Mouse (Mus musculus): ENCODE results near the gene Myadm.
"Not testable (repeated sequence)": the region's sequence is repeated elsewhere in the genome, so short reads cannot be mapped to it uniquely, and the experiment has no call there.

Gene Myadm

DNA sequence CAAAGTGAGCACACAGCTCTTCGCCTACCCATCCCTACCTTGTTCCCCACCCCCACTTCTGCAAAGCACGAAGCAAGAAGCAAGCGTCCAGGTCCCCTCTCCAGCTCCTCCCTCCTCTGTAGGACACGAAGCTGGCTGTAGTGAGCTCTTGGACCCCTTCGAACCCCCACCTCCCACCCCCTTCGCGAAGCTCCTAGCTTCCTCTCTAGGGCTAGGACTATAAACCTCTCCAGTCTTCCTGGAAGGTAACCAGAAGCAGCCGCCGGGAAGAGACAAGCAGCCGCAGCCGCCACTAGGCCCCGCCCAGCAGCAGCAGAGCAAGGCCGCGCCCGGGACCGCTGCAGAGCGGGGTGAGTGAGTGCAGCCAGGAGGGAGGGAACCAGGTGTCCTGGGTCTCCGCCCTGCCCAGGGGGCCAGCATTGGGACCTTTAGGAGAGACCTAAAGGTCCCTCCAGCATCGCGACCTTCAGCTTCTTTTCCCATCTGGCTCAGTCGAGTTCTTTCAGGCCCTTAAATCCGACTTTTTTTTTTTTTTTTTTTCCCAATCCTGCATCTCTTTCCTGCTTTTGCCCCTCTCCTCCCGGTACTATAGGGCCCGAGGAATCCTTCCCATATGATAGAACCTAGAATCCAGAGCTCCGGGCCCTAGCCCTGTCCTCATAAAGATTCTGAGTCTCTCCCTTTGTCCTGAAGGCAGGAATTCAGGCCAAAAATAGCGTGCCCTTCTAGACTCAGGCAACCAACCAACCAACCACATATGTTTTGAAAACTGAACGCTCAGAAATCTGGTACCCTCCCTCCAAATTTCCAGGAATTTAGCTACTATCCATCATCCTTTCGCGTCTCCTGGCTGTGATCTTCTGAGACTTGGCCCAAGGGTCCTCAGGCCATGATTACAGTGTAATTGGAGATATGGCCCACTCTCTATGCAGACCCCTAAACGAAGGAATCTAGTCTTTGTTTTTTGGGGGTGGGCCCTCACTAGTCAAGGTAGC lies at the start of gene Myadm, which contains the start of gene Prkcg:
TSS of gene Myadm (plus strand) at position 105 of the 995 bp plus-strand sequence.
TSS of gene Prkcg (plus strand) at position 204 of the 995 bp plus-strand sequence.
- peak; percentile 66 to 69 for DNase-seq (ENCODE audit: low spot score in 2 of 2)

DNA sequence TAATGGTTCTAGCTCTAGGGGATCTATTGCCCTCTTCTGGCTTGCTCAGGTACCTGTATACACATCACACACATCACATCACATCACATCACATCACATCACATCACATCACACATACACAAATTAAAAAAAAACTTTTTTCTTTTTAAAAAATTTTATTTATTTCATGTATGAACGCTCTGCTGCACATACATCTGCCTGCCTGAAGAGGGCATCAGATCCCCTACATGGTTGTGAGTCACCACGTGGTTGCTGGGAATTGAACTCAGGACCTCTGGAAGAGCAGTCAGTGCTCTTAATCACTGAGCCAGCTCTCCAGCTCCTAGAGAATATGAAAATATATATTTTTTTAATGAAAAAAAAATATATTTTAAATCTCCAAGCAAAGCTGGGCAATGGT lies 49.7 kb upstream of the Myadm start:
- DNase-seq (ENCODE audit: low spot score in 2 of 2): no peak

DNA sequence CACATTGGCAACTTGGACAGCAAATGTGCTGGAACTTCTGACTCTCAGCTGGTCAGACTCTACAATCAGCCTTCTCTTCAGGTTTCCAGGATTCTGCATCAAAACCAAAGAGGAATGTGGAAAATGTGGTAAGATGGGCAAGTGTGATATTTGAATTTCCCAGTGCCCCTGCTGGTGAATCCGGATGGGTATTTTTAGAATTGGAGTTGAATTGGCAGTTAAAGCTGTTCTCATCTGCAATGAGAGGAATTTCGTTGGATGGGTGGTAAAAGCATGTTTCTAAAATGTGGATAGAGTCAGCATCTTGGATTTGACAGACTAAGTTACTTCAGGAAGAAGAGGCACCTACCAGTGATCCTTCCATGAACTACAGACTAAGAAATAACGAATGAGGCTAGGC lies 28.2 kb upstream of the Myadm start:
- peak in 1 of 2 experiments; percentile 35 for DNase-seq (ENCODE audit: low spot score in 2 of 2)

DNA sequence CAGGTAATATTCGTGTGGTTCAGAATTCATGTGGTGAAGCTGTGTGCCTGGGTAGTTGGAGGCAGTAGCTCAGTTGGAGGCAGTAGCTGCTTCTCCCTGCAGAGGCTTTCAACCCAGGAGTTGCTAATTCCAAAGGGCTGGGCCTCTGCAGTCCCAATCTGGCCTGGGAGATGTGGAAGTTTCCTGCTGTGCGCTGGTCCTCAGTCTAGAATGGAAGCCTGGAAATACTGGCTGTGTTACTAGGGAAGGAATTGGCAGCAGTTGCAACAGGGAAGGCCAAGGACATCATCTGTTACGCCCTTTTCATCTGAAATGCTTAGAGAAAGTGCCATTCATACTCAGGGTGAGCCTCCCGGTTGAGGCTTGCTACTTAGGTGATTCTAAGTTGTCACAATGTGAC lies 27.4 kb upstream of the Myadm start:
- DNase-seq (ENCODE audit: low spot score in 2 of 2): no peak

DNA sequence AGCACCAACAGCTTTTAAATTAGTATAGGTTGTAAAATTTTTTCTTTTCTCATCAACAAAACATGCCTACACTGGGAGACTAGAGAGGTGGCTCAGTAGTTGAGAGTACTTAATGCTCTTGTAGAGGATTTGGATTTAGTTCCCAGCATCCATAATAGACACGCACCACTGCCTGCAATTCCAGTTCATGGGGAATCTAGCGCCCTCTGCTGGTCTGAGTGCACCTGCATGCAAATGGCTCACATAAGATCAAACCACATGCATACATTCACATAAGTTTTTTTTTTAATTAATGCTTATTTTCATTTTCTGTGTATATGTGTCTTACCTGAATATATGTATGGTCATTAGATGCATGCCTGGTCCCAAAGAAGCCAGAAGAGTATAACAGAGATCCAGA lies 26.1 kb upstream of the Myadm start:
- peak in 1 of 2 experiments; percentile 14 for DNase-seq (ENCODE audit: low spot score in 2 of 2)

DNA sequence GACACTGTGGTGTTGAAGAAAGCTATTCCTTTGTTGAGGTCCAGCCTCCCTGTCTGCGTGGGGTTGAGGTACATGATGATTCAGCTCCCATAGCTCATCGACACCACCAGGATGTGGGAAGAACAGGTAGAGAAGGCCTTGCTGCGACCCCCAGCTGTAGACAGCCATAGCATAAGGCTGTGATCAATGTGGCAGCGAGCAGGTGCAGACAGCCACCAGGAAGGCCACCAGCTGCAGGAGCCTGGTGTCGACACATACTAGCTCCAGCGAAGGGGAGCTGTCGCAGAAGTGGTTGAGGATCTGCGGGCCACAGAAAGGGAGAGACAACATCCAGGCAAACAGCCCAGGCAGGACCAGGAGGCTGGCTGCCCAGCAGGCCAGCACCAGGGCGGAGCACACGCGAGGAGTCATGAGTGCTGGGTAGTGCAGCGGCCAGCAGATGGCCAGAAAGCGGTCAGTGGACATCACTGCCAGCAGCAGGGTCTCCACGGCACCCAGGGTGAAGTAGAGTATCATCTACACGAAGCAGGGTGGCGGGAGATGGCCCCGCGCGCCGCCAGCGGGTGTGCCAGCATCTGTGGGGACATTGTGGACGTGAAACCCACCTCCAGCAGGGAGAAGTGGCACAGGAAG lies 24.4 kb upstream of the Myadm start:
- DNase-seq (ENCODE audit: low spot score in 2 of 2): no peak

DNA sequence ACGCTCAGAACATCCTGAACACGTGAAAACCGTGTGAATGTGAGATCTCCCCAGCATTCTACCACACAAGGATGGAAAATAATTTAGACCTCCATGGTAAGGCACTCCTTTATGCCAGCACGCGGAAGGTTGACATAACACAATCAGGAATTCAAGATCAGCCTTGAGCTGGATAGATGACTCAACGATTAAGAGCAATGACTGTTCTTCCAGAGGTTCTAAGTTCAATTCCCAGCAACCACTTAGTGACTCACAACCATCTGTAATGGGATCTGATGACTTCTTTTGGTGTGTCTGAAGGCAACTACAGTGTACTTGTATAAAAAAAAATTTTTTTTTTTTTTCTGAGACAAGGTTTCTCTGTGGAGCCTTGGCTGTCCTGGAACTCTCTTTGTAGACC lies 23.6 kb upstream of the Myadm start:
- no peak for DNase-seq (ENCODE audit: low spot score in 2 of 2)

DNA sequence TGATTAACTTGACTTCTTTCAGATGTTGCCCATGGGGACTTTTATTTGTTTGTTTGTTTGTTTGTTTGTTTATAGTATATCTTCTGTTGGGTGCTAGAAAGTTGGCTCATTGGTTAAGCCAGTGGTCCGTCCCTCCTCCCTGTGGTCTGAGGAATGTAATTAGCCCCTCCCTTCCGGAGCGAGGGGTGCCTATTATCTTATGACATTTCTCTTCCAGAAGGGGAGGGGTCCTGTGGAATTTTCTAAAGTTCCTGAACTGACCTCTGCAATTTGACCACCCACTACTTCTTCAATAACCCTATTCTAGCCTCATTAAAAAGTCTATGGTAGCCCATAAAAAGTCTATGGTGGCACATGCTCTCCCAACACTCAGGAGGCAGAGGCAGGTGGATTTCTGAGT lies 21.6 kb upstream of the Myadm start:
- no peak for DNase-seq (ENCODE audit: low spot score in 2 of 2)

DNA sequence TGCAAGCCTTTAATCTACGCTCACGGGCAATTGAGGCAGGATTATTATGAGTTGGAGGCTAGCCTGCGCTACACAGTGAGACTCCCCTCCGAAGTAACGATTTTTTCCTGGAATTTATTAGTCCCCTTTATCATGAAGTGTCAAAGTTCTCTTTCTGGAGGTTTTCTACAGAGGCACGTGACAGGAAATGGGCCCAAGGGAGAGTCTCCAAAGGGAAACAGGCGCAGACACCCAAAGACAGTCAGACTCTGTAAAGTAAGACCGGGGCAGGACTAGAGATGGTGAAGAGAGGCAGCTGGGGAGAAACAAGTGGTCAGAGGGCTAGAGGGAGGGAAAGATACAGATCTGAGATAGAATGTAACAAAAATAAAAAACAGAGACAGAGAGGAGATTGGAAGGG lies 21.0 kb upstream of the Myadm start:
- DNase-seq (ENCODE audit: low spot score in 2 of 2): no peak

DNA sequence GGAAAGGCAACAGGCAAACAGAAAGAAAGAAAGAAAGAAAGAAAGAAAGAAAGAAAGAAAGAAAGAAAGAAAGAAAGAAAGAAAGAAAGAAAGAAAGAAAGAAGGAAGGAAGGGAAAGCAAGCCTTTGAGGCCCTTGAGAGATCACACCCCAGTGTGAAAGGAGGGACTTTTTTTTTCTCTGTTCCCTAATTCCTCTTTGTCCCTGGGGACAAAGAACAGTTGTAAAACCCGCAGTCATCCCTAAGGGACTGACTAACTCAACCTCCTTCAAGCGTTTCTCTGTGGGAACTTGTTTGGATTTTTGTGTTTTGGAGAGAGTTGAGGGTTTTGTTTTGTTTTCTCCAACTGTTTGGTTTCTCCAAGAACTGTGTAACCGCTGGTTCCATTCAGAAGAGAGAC lies 20.6 kb upstream of the Myadm start:
- DNase-seq (ENCODE audit: low spot score in 2 of 2): no peak

DNA sequence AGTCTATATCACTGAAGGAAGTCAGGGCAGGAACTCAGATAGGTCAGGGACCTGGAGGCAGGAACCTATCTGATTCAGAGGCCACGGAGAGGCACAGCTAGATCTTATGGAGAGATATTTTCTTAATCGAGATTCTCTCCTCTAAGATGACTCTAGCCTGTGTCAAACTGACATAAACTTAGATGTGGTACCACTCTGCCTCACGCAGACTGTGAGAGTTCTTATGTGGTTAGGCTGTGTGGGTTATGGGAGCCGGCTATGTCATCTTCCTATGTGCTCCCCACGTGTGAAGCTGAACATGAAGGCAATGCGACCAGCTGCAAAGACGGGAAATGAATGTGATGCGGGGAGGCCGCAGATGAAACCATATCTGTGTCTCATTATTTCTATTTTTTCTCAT lies 16.7 kb upstream of the Myadm start:
- DNase-seq (ENCODE audit: low spot score in 2 of 2): no peak

DNA sequence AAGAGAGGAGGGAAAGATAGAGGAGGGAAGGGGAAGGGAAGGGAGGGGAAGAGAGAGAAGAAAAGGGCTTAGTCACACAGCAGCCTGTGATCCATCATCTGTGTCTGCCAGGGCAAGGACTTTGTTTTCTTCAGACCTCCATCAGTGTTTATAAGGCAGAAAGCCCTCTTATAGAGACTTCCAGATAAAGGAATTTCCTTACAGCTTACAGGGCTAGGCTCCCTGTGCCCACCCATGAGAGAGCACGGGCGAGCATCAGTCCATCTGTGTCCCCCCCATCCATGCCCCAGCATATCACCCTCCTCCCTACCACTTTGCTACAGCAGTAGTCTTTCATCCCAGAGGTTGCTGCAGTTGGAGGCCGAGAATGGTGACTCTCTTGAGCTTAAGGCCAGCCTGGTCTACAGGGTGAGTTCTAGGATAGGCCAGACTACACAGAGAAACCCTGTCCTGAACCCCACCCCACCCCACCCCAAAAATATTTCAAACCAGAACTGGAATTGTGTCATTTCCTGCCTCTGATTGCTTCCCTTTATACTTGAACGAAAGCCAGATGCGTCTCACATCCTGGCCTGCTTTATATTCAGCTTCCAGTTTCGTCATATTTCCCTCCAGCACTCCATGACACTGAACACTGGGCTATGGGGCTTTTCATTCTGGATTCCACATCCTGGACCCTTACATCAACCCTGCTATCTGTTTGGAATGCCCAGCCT lies 13.3 kb upstream of the Myadm start:
- DNase-seq (ENCODE audit: low spot score in 2 of 2): no peak

DNA sequence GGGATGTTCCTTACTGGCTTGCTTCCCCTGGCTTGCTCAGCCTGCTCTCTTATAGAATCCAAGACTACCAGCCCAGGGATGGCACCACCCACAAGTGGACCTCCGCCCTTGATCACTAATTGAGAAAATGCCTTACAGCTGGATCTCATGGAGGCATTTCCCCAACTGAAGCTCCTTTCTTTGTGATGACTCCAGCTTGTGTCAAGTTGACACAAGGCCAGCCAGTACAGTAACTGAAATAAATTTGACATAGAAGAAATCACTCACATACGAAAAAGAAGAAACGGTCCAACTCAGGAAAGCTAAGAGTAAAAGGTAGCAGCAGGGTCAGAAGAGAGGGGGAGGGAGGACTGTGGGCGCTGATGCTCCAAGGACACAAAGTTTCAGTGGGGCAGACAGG lies 12.1 kb upstream of the Myadm start:
- not testable (repeated sequence) for DNase-seq (ENCODE audit: low spot score in 2 of 2)

DNA sequence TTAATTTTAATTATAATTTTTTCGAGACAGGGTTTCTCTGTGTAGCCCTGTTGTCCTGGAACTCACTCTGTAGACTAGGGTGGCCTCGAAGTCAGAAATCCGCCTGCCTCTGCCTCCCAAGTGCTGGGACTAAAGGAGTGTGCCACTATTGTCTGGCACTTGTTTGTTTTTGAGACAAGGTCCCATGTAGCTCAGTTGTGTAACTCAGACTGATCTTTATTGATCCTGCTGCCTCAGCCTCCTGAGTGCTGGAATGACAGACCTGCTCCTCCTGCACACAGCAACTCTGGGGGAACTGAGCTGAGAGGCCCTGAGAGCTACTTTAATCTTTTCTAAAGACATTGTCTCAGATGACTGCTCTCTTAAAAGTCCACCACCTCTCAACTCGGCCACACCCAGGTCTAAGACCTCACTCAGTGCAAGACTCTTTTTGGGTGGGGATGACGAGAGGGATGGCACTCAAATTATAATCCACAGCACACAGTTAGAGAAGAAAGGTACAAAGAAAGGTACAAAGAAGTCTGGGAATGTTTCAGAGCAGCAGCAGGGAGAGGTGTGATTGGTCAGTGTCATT lies 8.7 kb upstream of the Myadm start:
- no peak for DNase-seq (ENCODE audit: low spot score in 2 of 2)

DNA sequence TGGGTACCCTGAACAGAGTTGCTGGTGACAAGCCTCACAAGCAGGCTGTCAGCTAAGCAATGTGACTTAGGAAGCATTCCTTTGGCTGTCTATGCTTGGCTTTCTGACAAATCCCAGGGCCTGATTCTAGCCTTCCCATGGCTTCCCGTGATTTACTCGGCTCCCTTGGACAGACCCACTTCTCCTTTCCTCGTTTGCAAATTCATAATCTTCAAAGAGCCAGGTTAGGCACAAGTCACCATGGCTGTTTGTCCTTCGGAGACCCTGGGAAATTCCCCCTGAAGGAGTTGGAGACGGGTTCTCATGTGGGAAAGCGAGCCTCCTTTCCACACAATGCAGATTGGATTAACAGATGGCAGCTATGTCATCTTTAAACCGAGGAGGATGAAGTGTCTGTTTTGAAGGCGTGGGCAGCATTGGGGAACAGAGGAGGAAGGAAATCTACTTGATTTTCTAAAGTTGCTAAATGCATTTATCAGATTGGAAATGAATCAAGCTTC lies 8.2 kb upstream of the Myadm start:
- DNase-seq (ENCODE audit: low spot score in 2 of 2): peak in 1 of 2 experiments; percentile 52

DNA sequence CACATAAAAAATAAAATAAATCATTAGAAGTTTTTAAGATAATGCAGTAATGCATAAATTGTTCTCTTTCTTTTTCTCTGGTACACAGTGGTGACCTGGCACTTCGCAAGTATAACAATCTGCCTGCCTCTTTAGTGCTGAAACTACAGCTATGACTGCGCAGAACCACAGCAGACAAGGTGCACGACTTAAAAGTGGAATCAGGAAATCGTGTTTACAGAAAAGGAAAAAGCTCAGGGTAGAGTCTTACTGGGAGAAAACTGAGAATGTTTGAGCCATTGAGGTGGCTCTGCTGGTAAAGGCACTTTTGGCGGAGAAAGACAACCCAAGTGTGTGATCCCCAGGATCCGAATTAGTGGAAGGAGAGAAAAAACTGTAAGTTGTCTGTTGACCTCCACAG lies 7.1 kb upstream of the Myadm start:
- no peak for DNase-seq (ENCODE audit: low spot score in 2 of 2)

DNA sequence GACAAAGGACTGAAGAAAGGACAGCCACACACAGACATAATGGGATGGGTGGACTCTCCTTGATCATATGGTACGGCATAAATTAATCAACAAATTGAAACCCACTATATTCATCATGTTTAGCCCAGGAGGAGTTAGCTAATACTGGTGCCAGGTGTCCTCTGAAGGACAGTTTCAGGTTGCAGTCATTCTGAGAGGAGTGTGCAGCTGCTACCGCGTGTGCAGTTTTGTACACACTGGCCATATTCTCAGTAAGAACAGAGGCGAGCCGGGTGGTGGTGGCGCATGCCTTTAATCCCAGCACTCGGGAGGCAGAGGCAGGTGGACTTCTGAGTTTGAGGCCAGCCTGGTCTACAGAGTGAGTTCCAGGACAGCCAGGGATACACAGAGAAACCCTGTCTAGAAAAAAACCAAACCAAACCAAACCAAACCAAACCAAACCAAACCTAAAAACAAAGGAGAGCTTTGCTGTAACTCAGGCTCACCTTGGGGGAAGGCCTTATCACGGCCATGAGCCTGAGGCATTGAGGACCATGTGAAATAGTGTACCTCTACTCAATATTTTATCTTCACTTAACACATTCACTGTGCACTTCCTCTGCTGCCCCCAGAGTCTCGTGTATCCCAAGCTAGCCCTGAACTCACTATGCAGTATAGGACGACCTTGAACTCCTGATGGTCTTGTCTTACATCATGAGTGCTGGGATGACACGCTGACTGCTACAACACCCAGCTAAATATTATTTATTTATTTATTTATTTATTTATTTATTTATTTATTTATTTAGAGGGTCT lies 5.6 kb upstream of the Myadm start:
- DNase-seq (ENCODE audit: low spot score in 2 of 2): no peak

DNA sequence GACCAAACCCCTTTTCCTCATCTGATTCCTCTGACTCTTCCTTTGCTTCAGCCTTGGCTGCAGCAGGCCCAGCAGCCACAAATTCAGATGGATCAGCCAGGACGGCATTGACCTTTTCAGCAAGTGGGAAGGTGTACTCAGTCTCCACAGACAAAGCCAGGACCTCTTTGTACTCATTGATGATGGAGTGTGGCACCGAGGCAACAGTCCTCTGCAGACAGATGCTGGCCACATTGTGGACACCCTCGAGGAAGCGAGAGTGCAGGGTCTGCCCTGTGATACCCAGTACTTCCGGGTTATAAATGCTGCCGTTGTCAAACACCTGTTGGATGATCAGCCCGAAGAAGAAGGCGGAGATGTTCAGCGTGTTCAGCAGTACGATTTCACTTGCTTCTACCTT lies 4.3 kb upstream of the Myadm start:
- no peak for DNase-seq (ENCODE audit: low spot score in 2 of 2)

DNA sequence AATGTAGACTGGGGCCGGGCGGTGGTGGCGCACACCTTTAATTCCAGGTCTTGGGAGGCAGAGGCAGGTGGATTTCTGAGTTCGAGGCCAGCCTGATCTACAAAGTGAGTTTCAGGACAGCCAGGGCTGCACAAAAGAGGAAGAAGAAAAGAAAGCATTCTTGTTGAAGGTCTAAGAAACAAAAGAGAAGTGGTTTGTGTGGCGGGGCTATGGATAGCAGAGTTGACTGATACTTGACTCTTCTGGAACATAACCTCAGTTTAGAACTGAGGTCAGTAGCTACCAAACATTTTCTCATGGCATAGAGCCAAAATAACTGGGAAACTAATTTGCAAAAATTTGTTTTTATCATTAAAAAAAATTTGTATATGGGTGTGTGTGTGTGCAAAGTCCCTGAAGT lies 2.8 kb upstream of the Myadm start:
- DNase-seq (ENCODE audit: low spot score in 2 of 2): no peak

DNA sequence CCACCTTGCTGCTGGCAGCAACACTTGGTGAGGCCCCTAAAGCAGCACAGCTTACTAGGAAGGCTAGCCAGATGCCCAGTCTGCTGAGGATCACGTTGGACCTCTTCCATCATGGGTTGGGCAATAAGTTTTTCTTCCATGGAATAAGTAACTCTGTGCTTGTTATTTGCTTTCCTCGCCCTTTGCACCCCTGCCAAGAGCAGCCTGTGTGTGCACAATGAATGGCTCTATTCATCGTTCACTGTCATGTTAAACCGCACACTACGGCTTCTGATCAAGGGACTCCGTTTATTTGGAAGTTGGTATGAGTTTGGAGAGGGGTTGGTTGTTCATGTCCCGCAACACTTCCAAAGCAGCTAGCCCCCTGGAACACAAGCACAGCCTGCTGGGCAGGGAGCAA lies 1.7 kb upstream of the Myadm start:
- DNase-seq (ENCODE audit: low spot score in 2 of 2): no peak
